Mouse (Mus musculus) lung, adult 2 months (tissue): ENCODE measurements at regions not wholly inside any gene's neighbourhood (a gene's known extent, or its start where the extent isn't known, plus 50 kb on each side); places are given as distances from the start of the nearest gene placed in this dataset.
"Not testable (repeated sequence)": the region's sequence is repeated elsewhere in the genome, so short reads cannot be mapped to it uniquely, and the experiment has no call there.

Experiments
- DNase-seq: peaks from one replicate; pipeline ENCODE4 v3.0.0; 2022
- H3K4me1 ChIP-seq: fragments of 200-500 bp; 2 replicates; pipeline ENCODE4 v1.6.1; 2011; ENCODE audit warnings: low read length; ENCODE audit not compliant: control insufficient read depth, insufficient read depth
- H3K4me3 ChIP-seq: fragments of 200-500 bp; replicated peaks from 2 replicates; pipeline ENCODE3; 2011; ENCODE audit warnings: low read depth, mild to moderate bottlenecking, control low read depth, low read length; ENCODE audit errors: extremely low read depth
- WGBS: fragments of 180-500 bp; shearing (Covaris S2); methylation state at CpG from one replicate; pipeline ENCODE4 v1.1.7; 2018; 5-methylcytosine and 5-hydroxymethylcytosine counted together

- WGBS = 3% methylated on average over 14 of the region's 48 CpGs
- peak overlapping the region; percentile 29 for H3K4me3 ChIP-seq
- H3K4me1 ChIP-seq = not testable (repeated sequence)
- DNase-seq = peak; percentile 30
Measured at GRCm38 (mm10) chr10:81996742-81997536, 51.0 kb upstream of the Zfp873 start.
